Mouse (Mus musculus): ENCODE data around the gene Hnf1b. TPM values are rescaled to one million over a fixed set of nuclear protein-coding genes. Genes with fewer than 3 reads are reported as not detected.

Hnf1b gene
- polyA plus RNA-seq, 1 experiment from 2014 or later: not detected

- DNase-seq (ENCODE audit: low spot score) (no peak), ATAC-seq (replicated peaks; ENCODE audit: insufficient number of reproducible peaks, low FRiP score, low TSS enrichment, low read depth) (no peak)
- Histone ChIP-seq H3K4me2 (ENCODE audit: low read depth, low read length) (no peak overlapping the region), H3K27me3 (ENCODE audit: control insufficient read depth, insufficient read depth, low read length) (no peaks in the 10 kb centered on the region), H3K9ac (replicated peaks; ENCODE audit: low read length) (no peak overlapping the region), H3K36me3 (replicated peaks; ENCODE audit: control insufficient read depth, insufficient read depth, low read depth, low read length) (no peaks in the 10 kb centered on the region), H3K4me1 (ENCODE audit: control insufficient read depth, insufficient read depth, low read length) (no peaks in the 10 kb centered on the region), H3K27ac (replicated peaks; ENCODE audit: low read depth, low read length) (no peak overlapping the region), H3K9me3 (replicated peaks; ENCODE audit: control insufficient read depth, low read length) (no peaks in the 10 kb centered on the region), H3K4me3 (ENCODE audit: low read depth, low read length) (no peak overlapping the region)
- WGBS: 81% methylated on average over 8 of the region's 8 CpGs
Measured at GRCm38 (mm10) chr11:83938556-83938955, 88.7 kb downstream of the Hnf1b start.

GRCm38 (mm10) chr11:83941950-83942840, 92.3 kb downstream of the Hnf1b start, which contains the start of gene Ddx52:
Gene Ddx52 (plus strand): TSS chr11:83942062.
- Histone ChIP-seq H3K9ac (replicated peaks; ENCODE audit: low read length) (peak within 1 kb of the TSS; percentile 88), H3K36me3 (replicated peaks; ENCODE audit: control insufficient read depth, insufficient read depth, low read depth, low read length) (peaks cover 6% of the 10 kb centered on the region), H3K4me3 (ENCODE audit: low read depth, low read length) (peak within 1 kb of the TSS; percentile 86), H3K27me3 (ENCODE audit: control insufficient read depth, insufficient read depth, low read length) (no peaks in the 10 kb centered on the region), H3K9me3 (replicated peaks; ENCODE audit: control insufficient read depth, low read length) (no peaks in the 10 kb centered on the region), H3K27ac (replicated peaks; ENCODE audit: low read depth, low read length) (peak within 1 kb of the TSS; percentile 71), H3K4me1 (ENCODE audit: control insufficient read depth, insufficient read depth, low read length) (no peaks in the 10 kb centered on the region), H3K4me2 (ENCODE audit: low read depth, low read length) (peak within 1 kb of the TSS; percentile 59)
- peak; percentile 83; the same call in 1 of the 2 replicates for ATAC-seq (replicated peaks; ENCODE audit: insufficient number of reproducible peaks, low FRiP score, low TSS enrichment, low read depth)
- peak; percentile 95 for DNase-seq (ENCODE audit: low spot score)
- 1% methylated on average over 49 of the region's 49 CpGs for WGBS

Other genes starting within 250 kb of the Hnf1b start
- gene Rpl9-ps1, start 204.4 kb upstream of the Hnf1b start, polyA plus RNA-seq (2014; fragmentation: Nextera tagmentation; extraction: Ambion mirVana): not detected in 2 replicates
- gene Ccl3, start 200.7 kb upstream of the Hnf1b start, polyA plus RNA-seq (2014; fragmentation: Nextera tagmentation; extraction: Ambion mirVana): 0.68 and 1.6 TPM in 2 replicates
- 0.92 TPM in 1 of 2 replicates, not detected in the other for gene Ccl4, start 187.5 kb upstream of the Hnf1b start, polyA plus RNA-seq (2014; fragmentation: Nextera tagmentation; extraction: Ambion mirVana)
- gene Wfdc17, start 146.1 kb upstream of the Hnf1b start, polyA plus RNA-seq (2014; fragmentation: Nextera tagmentation; extraction: Ambion mirVana): 0.59 TPM in 1 of 2 replicates, not detected in the other
- not detected in 2 replicates for gene Wfdc18, start 141.0 kb upstream of the Hnf1b start, polyA plus RNA-seq (2014; fragmentation: Nextera tagmentation; extraction: Ambion mirVana)
- 0.57 TPM in 1 of 2 replicates, not detected in the other for gene Wfdc21, start 103.1 kb upstream of the Hnf1b start, polyA plus RNA-seq (2014; fragmentation: Nextera tagmentation; extraction: Ambion mirVana)
- 21.6 and 22.3 TPM in 2 replicates for gene Heatr6, start 96.4 kb upstream of the Hnf1b start, polyA plus RNA-seq (2014; fragmentation: Nextera tagmentation; extraction: Ambion mirVana)
- gene Ddx52, start 92.0 kb downstream of the Hnf1b start, polyA plus RNA-seq (2014; fragmentation: Nextera tagmentation; extraction: Ambion mirVana): 57.5 and 60.5 TPM in 2 replicates
- gene Synrg, start 114.4 kb downstream of the Hnf1b start, polyA plus RNA-seq (2014; fragmentation: Nextera tagmentation; extraction: Ambion mirVana): 8.0 and 8.3 TPM in 2 replicates
- 12.2 and 13.8 TPM in 2 replicates for gene Dusp14, start 219.2 kb downstream of the Hnf1b start, polyA plus RNA-seq (2014; fragmentation: Nextera tagmentation; extraction: Ambion mirVana)

Measured in embryonic facial prominence, embryonic 11.5 days (tissue).